Mouse (Mus musculus) bone marrow macrophage, adult 2 months (primary cell): Measurements from ENCODE around the gene Rpusd3. TPM values are rescaled to one million over a fixed set of nuclear protein-coding genes. Genes with fewer than 3 reads are reported as not detected.

Experiments
- H3K27ac ChIP-seq: 2 replicates; pipeline ENCODE4 v1.5.1; 2012; ENCODE audit warnings: low read depth, low read length; ENCODE audit not compliant: insufficient read depth
- H3K4me1 ChIP-seq: 2 replicates; pipeline ENCODE4 v1.6.1; 2012; ENCODE audit warnings: low read length; ENCODE audit not compliant: control insufficient read depth, insufficient read depth
- H3K4me3 ChIP-seq: 2 replicates; pipeline ENCODE4 v1.5.1; 2012; ENCODE audit warnings: mild to moderate bottlenecking, low read length, moderate library complexity; ENCODE audit not compliant: insufficient read depth
- CTCF ChIP-seq: IDR thresholded peaks from 2 replicates; pipeline ENCODE4 v1.5.1; 2012; ENCODE audit warnings: low read depth, mild to moderate bottlenecking, low read length, moderate library complexity
- POLR2A ChIP-seq: IDR thresholded peaks from 2 replicates; pipeline ENCODE4 v1.6.1; 2012; ENCODE audit warnings: mild to moderate bottlenecking, low read depth, low read length, borderline replicate concordance
- polyA plus RNA-seq: library from polyadenylated mRNA; stranded (reverse); fragments of >200 nt; gene quantifications from 2 replicates; pipeline ENCODE4 v1.2.4, GENCODE M21; 2012; ENCODE audit not compliant: missing spikeins, insufficient read depth, insufficient read length

Rpusd3 gene
- polyA plus RNA-seq, 1 experiment: 6.5 TPM

DNA sequence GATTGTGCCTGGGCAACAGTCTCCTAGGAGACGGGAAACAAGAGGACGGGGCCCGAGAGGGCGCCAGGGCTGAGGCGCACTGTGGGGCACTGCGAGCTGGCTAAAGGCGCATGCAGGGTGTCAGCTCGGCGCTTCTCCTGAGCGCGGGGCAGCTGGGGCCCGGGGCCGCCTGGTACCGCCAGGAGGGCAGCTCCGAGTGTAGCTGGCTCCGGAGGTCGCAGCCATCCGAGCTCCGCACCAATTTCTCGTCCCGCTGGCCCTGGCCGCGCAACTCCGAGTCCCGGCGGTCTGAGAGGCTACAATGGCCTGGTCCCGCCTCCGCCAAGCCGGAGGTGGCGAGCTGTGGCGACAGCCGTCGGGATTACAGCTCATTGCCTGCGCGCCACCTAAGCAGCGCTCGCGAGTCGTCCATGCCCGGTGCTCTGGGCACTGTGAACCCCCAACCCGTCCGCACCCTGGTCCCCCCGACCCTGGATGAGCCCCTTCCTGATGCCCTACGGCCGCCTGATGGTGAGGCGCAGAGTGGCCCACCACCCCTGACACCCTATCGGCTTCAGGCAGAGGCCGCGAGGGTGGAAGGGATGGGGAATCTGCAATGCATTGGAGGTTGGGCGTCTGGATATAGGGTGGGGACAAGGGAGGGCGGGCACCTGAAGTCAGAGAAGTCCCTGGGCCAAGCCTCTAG is 26.6 kb downstream of the Rpusd3 start:
- no peak overlapping the region for H3K27ac ChIP-seq
- TF ChIP-seq POLR2A (no peak), CTCF (no peak)
- H3K4me1 ChIP-seq: no peaks in the 10 kb centered on the region
- H3K4me3 ChIP-seq: no peak overlapping the region

DNA sequence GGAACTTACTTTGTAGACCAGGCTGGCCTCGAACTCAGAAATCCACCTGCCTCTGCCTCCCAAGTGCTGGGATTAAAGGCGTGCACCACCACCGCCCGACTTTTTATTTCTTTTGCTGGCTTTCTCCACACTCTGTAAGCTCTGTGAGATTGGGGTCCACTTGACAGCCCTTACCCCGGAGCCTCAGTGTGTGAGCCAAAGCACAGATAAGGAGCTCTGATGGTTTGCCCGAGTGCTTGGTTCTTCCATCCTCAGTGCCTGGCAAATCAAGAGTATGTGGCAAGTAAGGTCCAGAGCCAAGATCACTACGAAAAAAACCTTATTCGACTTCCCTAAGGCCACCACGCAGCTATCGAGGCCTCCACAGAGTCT is 27.1 kb downstream of the Rpusd3 start:
- no peak overlapping the region for H3K27ac ChIP-seq
- no peaks in the 10 kb centered on the region for H3K4me1 ChIP-seq
- no peak for TF ChIP-seq POLR2A
- no peak for TF ChIP-seq CTCF
- H3K4me3 ChIP-seq: no peak overlapping the region

DNA sequence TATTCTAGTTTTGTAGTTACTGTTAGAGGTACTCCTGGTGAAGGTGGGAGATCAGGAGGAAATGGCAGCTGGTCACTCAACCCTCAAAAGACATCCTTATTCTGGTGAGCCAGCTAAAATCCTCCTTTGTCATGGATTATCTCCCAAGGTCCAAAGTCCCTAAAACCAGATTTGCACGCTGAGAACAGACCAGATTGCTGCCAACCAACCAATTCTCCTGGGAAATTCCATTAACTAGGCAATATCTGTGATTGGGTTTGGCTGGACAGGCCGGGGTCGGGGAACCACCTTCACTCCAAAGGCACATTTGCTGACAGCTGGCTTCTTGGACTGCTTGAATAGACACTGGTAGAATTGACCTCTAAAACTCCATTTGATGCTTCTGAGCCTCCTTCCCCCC is 28.4 kb downstream of the Rpusd3 start:
- no peak overlapping the region for H3K4me3 ChIP-seq
- H3K4me1 ChIP-seq: no peaks in the 10 kb centered on the region
- no peak overlapping the region for H3K27ac ChIP-seq
- TF ChIP-seq CTCF: no peak
- TF ChIP-seq POLR2A: no peak

DNA sequence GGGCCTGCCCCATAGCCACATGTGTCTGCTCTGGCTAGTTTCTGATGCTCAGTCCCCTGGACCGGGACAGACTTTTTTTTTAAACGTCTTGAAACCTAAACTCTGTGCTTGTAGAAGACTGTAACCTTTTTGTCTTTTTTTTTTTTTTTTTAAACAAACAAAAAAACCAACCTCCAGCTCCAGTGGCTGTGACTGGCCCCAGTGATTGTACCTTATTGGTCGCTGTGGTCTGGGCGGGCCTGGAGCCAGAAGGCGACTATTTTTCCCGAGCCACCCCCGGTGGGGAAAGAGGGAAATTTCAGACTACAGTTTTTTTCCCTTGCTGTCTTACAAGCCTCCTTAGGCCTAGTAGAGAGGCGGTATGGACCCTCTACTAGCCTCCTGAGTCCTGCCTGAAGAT is 30.2 kb downstream of the Rpusd3 start, which contains the start of gene Ttll3:
Ttll3 (plus strand) TSS at position 301 of the 400 bp plus-strand sequence.
- TF ChIP-seq CTCF (no peak), POLR2A (no peak)
- H3K27ac ChIP-seq: no peak within 1 kb of the TSS
- H3K4me1 ChIP-seq: 0 out of 2 replicates have a peak, but pooled peaks cover 2% of the 10 kb centered on the region
- H3K4me3 ChIP-seq: no peak within 1 kb of the TSS

DNA sequence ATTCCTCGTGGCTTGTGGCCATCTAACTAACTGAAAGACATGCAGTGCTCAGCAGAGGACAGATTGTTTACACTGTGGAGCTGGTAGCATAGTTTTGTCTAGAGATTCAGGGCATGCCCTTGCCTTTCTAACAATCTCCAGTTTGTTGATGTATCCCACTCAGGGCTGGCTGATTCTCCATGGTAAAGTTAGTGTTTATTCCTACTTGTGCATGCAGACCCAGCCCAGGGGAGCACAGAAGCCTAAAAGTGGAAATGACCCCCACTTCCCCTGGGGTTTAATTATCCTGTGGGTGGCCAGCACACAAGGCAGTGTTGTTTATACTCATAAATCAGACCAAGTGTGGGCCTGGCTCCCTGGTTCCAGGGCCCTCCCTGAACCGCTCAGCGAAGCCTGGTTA is 33.1 kb downstream of the Rpusd3 start:
- H3K4me1 ChIP-seq: peaks cover 5% of the 10 kb centered on the region; the same call in 1 of the 2 replicates
- TF ChIP-seq POLR2A: no peak
- no peak for TF ChIP-seq CTCF
- H3K4me3 ChIP-seq: no peak overlapping the region
- no peak overlapping the region for H3K27ac ChIP-seq

DNA sequence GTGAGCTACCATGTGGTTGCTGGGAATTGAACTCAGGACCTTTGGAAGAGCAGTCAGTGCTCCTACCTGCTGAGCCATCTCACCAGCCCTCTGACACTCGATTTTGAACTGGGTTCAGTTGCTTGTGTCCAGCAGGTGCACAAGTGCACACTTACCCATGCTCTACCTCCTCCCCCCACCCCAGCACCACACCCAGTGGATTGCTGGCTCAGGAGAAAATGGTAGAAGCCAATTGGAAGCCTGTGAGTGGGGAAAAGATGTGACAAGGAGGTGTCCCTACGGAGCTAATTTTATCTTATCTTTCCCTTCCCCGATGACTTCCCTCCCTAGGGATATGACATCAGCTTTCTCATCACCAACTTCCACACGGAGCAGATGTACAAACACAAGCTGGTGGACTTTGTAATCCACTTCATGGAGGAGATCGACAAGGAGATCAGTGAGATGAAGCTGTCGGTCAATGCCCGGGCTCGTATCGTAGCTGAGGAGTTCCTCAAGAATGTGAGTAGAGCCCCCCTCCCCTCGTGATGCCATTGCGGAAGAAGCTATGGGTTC is 33.9 kb downstream of the Rpusd3 start:
- Histone ChIP-seq H3K27ac (no peak overlapping the region), H3K4me3 (no peak overlapping the region), H3K4me1 (peaks cover 12% of the 10 kb centered on the region)
- no peak for TF ChIP-seq CTCF
- TF ChIP-seq POLR2A: no peak

DNA sequence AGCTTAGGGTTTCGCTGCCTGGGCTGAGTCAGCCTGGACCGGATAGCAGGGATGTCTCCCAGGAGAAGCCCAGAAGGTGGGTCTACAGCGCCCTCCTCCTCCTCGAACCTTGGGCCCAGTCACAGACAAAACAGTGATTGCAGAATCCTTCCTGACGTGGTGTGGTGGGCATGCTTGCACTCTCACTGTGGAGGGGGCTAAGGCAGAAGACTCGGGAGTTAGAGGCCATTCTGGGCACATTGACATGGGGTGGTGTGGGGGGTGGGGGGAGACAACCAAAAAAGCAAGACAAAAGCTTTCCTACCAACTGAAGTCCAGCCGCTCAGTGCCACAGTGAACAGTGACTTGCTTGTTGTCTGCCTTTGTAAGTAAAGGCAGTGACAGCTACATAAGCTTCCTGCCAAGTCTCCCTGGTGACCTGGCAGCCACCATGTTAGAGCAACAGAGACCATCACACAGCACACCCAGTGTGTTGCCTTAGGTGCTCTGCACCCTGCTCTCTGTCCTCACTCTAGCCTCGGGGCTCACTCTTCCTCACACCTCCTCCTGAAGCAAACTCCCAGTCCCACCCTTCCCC is 34.7 kb downstream of the Rpusd3 start:
- TF ChIP-seq CTCF (no peak), POLR2A (no peak)
- Histone ChIP-seq H3K4me1 (peaks cover 14% of the 10 kb centered on the region), H3K27ac (no peak overlapping the region), H3K4me3 (no peak overlapping the region)

DNA sequence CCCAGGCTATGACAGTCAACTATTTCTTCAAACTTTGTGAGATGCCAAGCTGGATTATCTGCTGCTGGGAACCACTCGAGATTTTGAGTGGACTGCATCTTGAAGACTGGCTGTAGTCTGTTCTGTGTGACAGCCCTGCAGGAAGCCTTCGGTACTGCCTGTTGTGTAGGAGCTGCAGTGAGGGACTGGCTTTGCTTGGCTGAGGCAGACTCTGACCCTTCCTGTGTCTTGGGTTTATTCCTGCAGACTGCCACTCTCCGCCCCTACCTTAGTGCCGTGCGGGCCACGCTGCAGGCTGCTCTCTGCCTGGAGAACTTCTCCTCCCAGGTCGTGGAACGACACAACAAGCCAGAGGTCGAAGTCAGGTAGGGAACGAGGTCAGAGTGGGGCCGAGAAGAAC is 38.7 kb downstream of the Rpusd3 start:
- H3K4me3 ChIP-seq: peak overlapping the region; percentile 70
- no peak for TF ChIP-seq CTCF
- no peak for TF ChIP-seq POLR2A
- H3K27ac ChIP-seq: peak overlapping the region; percentile 93
- peaks cover 18% of the 10 kb centered on the region for H3K4me1 ChIP-seq

DNA sequence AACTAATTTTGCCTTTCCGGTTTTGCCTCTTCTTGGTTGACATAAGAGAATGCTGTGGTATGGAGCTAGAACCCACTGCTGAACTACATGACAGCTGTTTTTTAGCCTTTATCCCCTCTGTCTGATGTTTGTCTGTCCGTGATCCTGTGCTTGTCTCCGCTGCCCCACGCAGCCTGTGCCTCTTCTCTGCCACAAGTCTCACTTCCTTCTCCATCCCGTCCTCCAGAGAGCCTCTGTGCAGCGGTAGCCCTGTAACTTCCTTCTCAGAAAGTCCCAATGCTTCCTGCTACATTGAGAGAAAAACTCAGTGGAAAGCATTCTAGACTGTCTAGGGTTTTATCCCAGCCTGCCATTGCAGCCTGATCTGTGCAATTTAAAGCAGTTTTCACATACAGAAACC is 39.9 kb downstream of the Rpusd3 start:
- TF ChIP-seq CTCF (no peak), POLR2A (no peak)
- Histone ChIP-seq H3K4me1 (peaks cover 17% of the 10 kb centered on the region), H3K4me3 (peak overlapping the region; percentile 70), H3K27ac (peak overlapping the region; percentile 93)
